Mouse (Mus musculus) CH12.LX (cell line): ENCODE results near the gene Eps15.

Experiments
- CHD1 ChIP-seq: IDR thresholded peaks from 2 replicates; pipeline ENCODE4 v1.6.1; 2012; ENCODE audit warnings: low read depth, low read length, improper control_type of control experiment, inconsistent platforms
- CHD2 ChIP-seq: IDR thresholded peaks from 2 replicates; pipeline ENCODE4 v1.6.1; 2011; ENCODE audit warnings: low read length, improper control_type of control experiment
- CTCF ChIP-seq, 2 experiments: IDR thresholded peaks in 1 of 2; conservative IDR thresholded peaks in 1 of 2; 2 replicates each; pipeline ENCODE4 v1.5.1; 2011 to 2012; ENCODE audit warnings: low read depth in 2 of 2, low read length in 2 of 2, improper control_type of control experiment in 1 of 2, inconsistent platforms in 1 of 2, mild to moderate bottlenecking in 1 of 2, moderate library complexity in 1 of 2
- E2F4 ChIP-seq: IDR thresholded peaks from 2 replicates; pipeline ENCODE4 v1.6.1; 2011; ENCODE audit warnings: low read depth, low read length, improper control_type of control experiment; ENCODE audit not compliant: insufficient replicate concordance
- EP300 ChIP-seq: IDR thresholded peaks from 2 replicates; pipeline ENCODE4 v1.6.1; 2011; ENCODE audit warnings: low read length, improper control_type of control experiment
- MAX ChIP-seq: IDR thresholded peaks from 2 replicates; pipeline ENCODE4 v1.6.1; 2011; ENCODE audit warnings: low read length, improper control_type of control experiment
- MXI1 ChIP-seq: IDR thresholded peaks from 2 replicates; pipeline ENCODE4 v1.6.1; 2011; ENCODE audit warnings: mild to moderate bottlenecking, low read depth, low read length, improper control_type of control experiment
- NELFE ChIP-seq: IDR thresholded peaks from 2 replicates; pipeline ENCODE4 v1.6.1; 2011; ENCODE audit warnings: low read depth, low read length, improper control_type of control experiment
- PAX5 ChIP-seq: IDR thresholded peaks from 2 replicates; pipeline ENCODE4 v1.6.1; 2012; ENCODE audit warnings: low read length, inconsistent platforms, mixed read lengths
- POLR2A ChIP-seq: IDR thresholded peaks from 2 replicates; pipeline ENCODE4 v1.6.1; 2011; ENCODE audit warnings: low read depth, mild to moderate bottlenecking, improper control_type of control experiment, low read length
- POLR2AphosphoS2 ChIP-seq: IDR thresholded peaks from 2 replicates; pipeline ENCODE4 v1.6.1; 2011; ENCODE audit warnings: low read depth, low read length, improper control_type of control experiment
- TCF12 ChIP-seq: IDR thresholded peaks from 2 replicates; pipeline ENCODE4 v1.6.1; 2014; ENCODE audit warnings: low read depth, mild to moderate bottlenecking, inconsistent platforms, low read length, improper control_type of control experiment
- UBTF ChIP-seq: IDR thresholded peaks from 2 replicates; pipeline ENCODE4 v1.6.1; 2012; ENCODE audit warnings: low read depth, mild to moderate bottlenecking, inconsistent platforms, low read length, improper control_type of control experiment, moderate library complexity
- USF2 ChIP-seq: conservative IDR thresholded peaks from 2 replicates; pipeline ENCODE4 v1.6.1; 2011; ENCODE audit warnings: low read depth, low read length, improper control_type of control experiment

- TF ChIP-seq CHD1 (no peak), POLR2A (no peak), E2F4 (no peak), EP300 (no peak), CHD2 (no peak), CTCF (conservative IDR thresholded peaks at IDR 0.05 in 1 of 2, IDR thresholded peaks at IDR 0.05 in 1 of 2; ENCODE audit: low read depth in 2 of 2, low read length in 2 of 2) (no peak), POLR2AphosphoS2 (no peak), NELFE (no peak), TCF12 (no peak), MXI1 (no peak), USF2 (no peak), UBTF (no peak), MAX (no peak), PAX5 (no peak)
These were observed 127.1 kb downstream of the Eps15 start for GRCm38 (mm10) chr4:109407176-109407520.
